Mouse (Mus musculus) intestine, postnatal 0 days (tissue): Measurements from ENCODE around the gene Pcnp. TPM values are rescaled to one million over a fixed set of nuclear protein-coding genes. Genes with fewer than 3 reads are reported as not detected.
A peak's percentile ranks its signal among the peaks of the same experiment; 100 is the strongest.

Experiments
- ATAC-seq: fragments of 200-750 bp; cut with Nextera tagmentation; 2 replicates; pipeline ENCODE4 v1.8.0; 2017; ENCODE audit warnings: mild to moderate bottlenecking, moderate TSS enrichment, moderate library complexity
- H3K27ac ChIP-seq: fragments of 300-500 bp; sonication (generic); 2 replicates; pipeline ENCODE4 v1.5.1; 2014; ENCODE audit warnings: mild to moderate bottlenecking, low read depth, low read length, moderate library complexity
- H3K27me3 ChIP-seq: fragments of 300-500 bp; sonication (generic); replicated peaks from 2 replicates; pipeline ENCODE4 v1.6.1; 2014; ENCODE audit warnings: low read length, mixed read lengths; ENCODE audit not compliant: control insufficient read depth, insufficient read depth
- H3K36me3 ChIP-seq: fragments of 300-500 bp; sonication (generic); 2 replicates; pipeline ENCODE4 v1.6.1; 2014; ENCODE audit warnings: mild to moderate bottlenecking, moderate library complexity; ENCODE audit not compliant: control insufficient read depth, insufficient read depth
- H3K4me1 ChIP-seq: fragments of 300-500 bp; sonication (generic); replicated peaks from 2 replicates; pipeline ENCODE4 v1.6.1; 2014; ENCODE audit warnings: antibody characterized with exemption, low read length, mixed read lengths; ENCODE audit not compliant: control insufficient read depth, insufficient read depth
- H3K4me2 ChIP-seq: fragments of 300-500 bp; sonication (generic); replicated peaks from 2 replicates; pipeline ENCODE4 v1.6.1; 2014; ENCODE audit warnings: low read depth, mild to moderate bottlenecking, moderate library complexity
- H3K4me3 ChIP-seq: fragments of 300-500 bp; sonication (generic); 2 replicates; pipeline ENCODE4 v1.5.1; 2014; ENCODE audit warnings: low read depth, low read length
- H3K9ac ChIP-seq: fragments of 300-500 bp; sonication (generic); 2 replicates; pipeline ENCODE4 v1.6.1; 2014; ENCODE audit warnings: mild to moderate bottlenecking, low read depth, low read length
- H3K9me3 ChIP-seq: fragments of 300-500 bp; sonication (generic); 2 replicates; pipeline ENCODE4 v1.6.1; 2016; ENCODE audit warnings: mixed run types; ENCODE audit not compliant: control insufficient read depth
- CTCF ChIP-seq: sonication (generic); IDR thresholded peaks from 2 replicates; pipeline ENCODE4 v1.5.1; 2016; ENCODE audit warnings: low read depth, mild to moderate bottlenecking, control low read depth, antibody characterized with exemption, moderate library complexity
- WGBS: fragments of 180-500 bp; shearing (Covaris S2); extraction: QIAGEN DNeasy Blood & Tissue Kit; methylation state at CpG from one replicate; pipeline ENCODE4 v1.1.7; 2014; 5-methylcytosine and 5-hydroxymethylcytosine counted together
- polyA plus RNA-seq: library from polyadenylated mRNA; unstranded; fragments of >200 nt; fragmentation: Nextera tagmentation; extraction: Ambion mirVana; gene quantifications from 2 replicates; pipeline ENCODE4 v1.2.1, GENCODE M21; 2015

Pcnp gene
- polyA plus RNA-seq, 1 experiment from 2014 or later: 114 TPM

DNA sequence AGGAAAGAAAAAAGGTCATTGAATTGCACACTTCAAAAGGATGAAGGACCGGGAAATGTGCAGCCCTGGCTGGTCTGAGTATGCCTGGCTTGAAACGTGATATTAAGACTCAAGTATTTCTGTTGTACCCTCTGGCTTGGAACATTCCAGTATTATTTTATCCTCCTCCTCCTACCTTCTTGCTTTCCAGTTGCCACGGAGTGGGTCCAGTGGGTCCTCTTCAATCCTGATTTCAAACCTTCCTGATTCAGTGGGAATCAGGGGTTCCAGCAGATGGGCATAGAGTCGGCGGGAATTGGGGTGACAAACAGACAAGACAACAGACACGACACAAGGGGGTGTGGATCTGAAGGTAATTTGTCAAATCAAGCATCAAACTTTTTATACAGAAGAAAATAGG, 43.0 kb upstream of the Pcnp start:
- no peaks in the 10 kb centered on the region for H3K4me1 ChIP-seq
- H3K4me3 ChIP-seq: no peak overlapping the region
- 80% methylated on average over 6 of the region's 6 CpGs for WGBS
- H3K27me3 ChIP-seq: no peaks in the 10 kb centered on the region
- no peak overlapping the region for H3K27ac ChIP-seq
- ATAC-seq: no peak
- no peak overlapping the region for H3K9ac ChIP-seq
- no peaks in the 10 kb centered on the region for H3K9me3 ChIP-seq
- no peak for TF ChIP-seq CTCF
- no peaks in the 10 kb centered on the region for H3K36me3 ChIP-seq
- no peak overlapping the region for H3K4me2 ChIP-seq

DNA sequence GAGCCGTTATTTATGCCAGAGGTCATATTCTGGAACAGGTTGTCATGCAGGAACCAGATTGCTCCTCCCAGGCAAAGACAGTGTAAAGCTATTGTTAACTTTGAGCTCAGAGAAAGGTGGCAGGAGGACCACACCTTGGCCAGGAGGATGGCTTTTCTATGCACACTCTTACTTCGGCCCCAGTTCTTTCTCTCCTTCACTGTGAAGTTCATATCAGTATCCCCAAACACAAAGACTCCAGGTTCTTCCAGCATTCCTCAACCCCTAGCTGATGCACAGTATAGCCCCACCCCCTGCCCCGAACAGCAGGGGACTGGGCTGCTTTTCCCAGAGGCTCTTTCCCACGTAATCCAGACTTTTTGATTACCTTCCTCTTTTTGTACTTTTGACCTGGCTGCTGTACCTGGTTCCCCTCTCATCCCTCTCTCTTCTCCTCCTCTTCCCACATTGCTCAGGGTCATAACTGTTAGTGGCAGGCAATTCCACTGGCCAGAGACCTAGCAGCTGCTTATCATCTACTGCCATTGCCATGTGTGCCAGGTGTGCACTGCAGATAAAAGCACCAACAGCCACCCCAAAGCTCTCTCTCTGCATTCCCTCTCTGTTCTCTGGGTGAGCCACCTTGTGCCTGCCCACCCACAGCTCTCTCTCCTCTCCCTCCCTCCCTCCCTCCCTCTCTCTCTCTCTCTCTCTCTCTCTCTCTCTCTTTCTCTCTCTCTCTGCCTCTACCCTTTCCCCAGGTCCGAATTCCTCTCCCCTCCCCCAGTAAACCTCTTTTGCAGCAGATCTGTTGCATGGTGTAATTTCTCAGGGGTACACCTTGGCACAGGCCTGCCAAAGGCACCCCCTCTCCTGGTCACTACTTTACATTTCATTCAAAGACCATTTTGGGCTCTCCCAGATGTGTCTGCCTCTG, 42.0 kb upstream of the Pcnp start:
- no peak for TF ChIP-seq CTCF
- ATAC-seq: no peak
- no peak overlapping the region for H3K27ac ChIP-seq
- H3K4me1 ChIP-seq: no peaks in the 10 kb centered on the region
- no peaks in the 10 kb centered on the region for H3K9me3 ChIP-seq
- H3K4me3 ChIP-seq: no peak overlapping the region
- no peaks in the 10 kb centered on the region for H3K36me3 ChIP-seq
- H3K9ac ChIP-seq: no peak overlapping the region
- H3K4me2 ChIP-seq: no peak overlapping the region
- no peaks in the 10 kb centered on the region for H3K27me3 ChIP-seq
- 33% methylated on average over 5 of the region's 5 CpGs for WGBS

DNA sequence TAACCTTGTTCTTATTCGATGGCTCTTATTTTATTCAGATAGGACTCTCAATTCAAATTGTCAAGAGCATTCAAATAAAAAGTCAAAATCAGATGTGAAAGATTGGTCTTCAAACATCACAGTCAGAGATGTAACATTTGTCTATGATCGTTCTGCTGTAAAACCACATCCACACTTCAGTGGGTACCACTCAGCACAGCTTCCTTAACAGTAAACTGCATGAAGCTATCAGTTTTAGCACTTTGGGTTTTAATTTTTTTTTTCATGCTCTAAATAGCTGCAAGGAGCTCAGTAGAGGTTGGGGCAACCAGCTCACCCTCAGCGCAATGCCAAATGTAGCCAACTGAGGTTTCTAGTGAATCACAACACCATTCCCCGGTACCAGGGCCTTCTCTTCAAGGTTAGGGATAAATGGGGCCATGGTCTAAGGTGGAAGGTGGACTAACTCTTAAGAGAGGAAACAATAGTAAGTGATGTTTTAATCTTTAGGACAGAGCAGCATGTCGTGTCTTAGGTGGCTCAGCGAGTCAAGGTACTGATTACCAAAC, 39.1 kb upstream of the Pcnp start:
- Histone ChIP-seq H3K4me1 (no peaks in the 10 kb centered on the region), H3K9me3 (no peaks in the 10 kb centered on the region), H3K4me3 (no peak overlapping the region), H3K36me3 (no peaks in the 10 kb centered on the region), H3K27ac (no peak overlapping the region), H3K27me3 (no peaks in the 10 kb centered on the region), H3K9ac (no peak overlapping the region), H3K4me2 (no peak overlapping the region)
- ATAC-seq: no peak
- WGBS: 92% methylated on average over 6 of the region's 6 CpGs
- TF ChIP-seq CTCF: no peak

DNA sequence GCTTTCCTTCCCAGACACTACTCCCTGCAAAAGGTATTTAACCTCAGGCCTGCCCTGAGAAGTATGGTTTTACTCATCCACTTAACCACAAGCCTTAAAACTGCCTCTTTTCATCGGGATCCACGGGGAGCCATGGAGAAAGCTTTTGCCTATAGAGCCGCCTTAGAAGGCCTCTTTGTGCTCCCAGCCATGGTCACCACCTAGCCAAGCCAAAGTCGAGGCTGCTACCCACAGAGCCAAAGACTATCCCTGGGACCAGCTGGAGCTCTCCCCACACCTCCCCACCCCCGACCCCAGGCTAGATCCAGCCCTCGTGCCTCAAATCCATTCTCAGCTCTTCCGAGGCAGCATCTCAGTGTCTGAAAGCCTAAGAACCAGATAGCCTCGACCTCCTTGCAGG, 36.6 kb upstream of the Pcnp start:
- no peak overlapping the region for H3K4me3 ChIP-seq
- H3K4me1 ChIP-seq: no peaks in the 10 kb centered on the region
- H3K27me3 ChIP-seq: no peaks in the 10 kb centered on the region
- TF ChIP-seq CTCF: no peak
- no peak overlapping the region for H3K27ac ChIP-seq
- no peaks in the 10 kb centered on the region for H3K36me3 ChIP-seq
- no peak for ATAC-seq
- 58% methylated on average over 8 of the region's 8 CpGs for WGBS
- H3K9ac ChIP-seq: no peak overlapping the region
- no peak overlapping the region for H3K4me2 ChIP-seq
- H3K9me3 ChIP-seq: no peaks in the 10 kb centered on the region

DNA sequence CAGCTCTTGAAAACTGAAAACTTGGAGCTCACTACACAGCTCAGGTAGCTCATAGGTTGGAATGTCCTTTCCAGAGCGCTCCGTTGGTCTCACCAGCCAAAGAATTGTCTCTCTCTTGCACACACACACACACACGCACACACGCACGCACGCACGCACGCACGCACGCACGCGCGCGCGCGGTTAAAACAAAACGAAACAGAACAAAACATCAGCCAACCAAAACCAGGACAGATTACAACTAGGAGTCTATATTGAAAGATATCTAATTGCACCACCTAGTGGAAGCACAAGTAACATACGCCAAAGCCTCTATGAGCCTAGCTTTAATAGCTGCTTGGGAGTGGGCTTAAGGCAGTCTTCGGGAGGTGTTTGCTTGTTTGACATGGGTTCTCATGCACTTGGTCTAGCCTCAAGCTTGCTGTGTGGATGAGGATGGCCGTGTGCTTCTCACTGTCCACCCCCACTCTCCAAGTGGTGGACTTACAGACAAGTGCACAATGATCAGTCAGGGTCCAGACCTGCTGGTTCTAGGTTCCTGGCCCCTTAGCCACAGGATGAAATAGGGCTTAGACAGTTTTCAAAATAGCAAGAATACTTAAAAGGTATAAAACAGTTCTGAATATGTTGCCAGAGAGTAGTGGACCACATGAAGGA, 34.9 kb upstream of the Pcnp start:
- WGBS: 8% methylated on average over 20 of the region's 20 CpGs
- H3K4me1 ChIP-seq: no peaks in the 10 kb centered on the region
- peak; percentile 85 for TF ChIP-seq CTCF
- no peak overlapping the region for H3K27ac ChIP-seq
- H3K4me2 ChIP-seq: peak overlapping the region; percentile 64
- H3K9me3 ChIP-seq: no peaks in the 10 kb centered on the region
- H3K36me3 ChIP-seq: no peaks in the 10 kb centered on the region
- no peak overlapping the region for H3K9ac ChIP-seq
- peak overlapping the region; percentile 33 for H3K4me3 ChIP-seq
- no peaks in the 10 kb centered on the region for H3K27me3 ChIP-seq
- ATAC-seq: peak; percentile 83

DNA sequence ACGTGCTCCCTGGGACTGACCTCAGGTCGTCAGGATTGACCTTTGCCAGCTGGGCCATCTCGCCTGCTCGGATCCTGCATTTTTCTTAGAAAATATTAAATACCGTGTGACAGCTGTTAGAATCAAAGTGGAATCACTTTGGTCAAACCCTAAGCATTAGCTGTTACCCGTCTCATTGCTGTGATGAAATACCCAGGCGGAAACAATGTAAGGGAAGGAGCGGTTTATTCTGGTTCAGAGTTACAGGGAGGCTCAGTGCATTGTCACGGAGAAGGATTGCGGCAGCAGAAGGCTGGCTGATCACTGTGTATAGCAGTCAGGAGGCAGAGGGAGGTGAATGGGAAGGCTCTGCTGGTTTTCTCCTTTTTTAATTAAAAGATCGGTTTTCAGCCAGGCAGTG, 33.4 kb upstream of the Pcnp start:
- TF ChIP-seq CTCF: no peak
- Histone ChIP-seq H3K4me1 (no peaks in the 10 kb centered on the region), H3K4me3 (no peak overlapping the region), H3K9ac (no peak overlapping the region), H3K36me3 (no peaks in the 10 kb centered on the region), H3K27ac (no peak overlapping the region), H3K27me3 (no peaks in the 10 kb centered on the region), H3K9me3 (no peaks in the 10 kb centered on the region), H3K4me2 (no peak overlapping the region)
- WGBS: 64% methylated on average over 11 of the region's 11 CpGs
- no peak for ATAC-seq
